Mouse (Mus musculus) liver, adult 2 months (tissue): ENCODE results near the gene Abca4.

Experiments
- CTCF ChIP-seq: fragments of 200-500 bp; IDR thresholded peaks from 2 replicates; pipeline ENCODE4 v1.5.1; 2011; ENCODE audit warnings: low read depth, low read length, control low read depth
- POLR2A ChIP-seq: fragments of 200-500 bp; IDR thresholded peaks from 2 replicates; pipeline ENCODE4 v1.6.1; 2011; ENCODE audit warnings: low read length, control low read depth; ENCODE audit not compliant: insufficient read depth; ENCODE audit errors: extremely low read depth

DNA sequence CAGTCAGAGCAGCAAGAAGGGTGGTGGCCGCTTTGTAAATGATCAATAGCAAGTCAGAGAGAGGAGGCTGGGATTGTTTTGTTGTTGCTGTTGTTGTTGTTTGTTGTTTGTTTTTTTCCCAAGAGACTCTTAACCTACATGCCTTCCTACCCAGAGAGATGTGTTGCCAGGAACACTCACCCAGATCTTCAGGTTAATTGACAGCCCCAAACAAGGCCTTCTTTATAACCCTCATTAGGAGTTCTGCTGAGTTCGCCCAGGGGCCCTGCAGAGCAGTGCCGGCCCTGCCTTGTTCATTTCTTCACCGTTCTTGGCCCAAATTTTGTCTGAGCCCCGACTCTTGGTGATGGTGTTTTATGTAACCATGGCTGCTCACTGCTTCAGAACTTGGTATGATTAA lies 156.2 kb downstream of the Abca4 start:
- TF ChIP-seq CTCF (no peak), POLR2A (no peak)
